Mouse (Mus musculus) B cell, adult 2 months (primary cell): Measurements from ENCODE around the gene Tmem82.

Experiments used
- DNase-seq, 2 experiments: peaks; one replicate each; pipeline ENCODE4 v3.0.0; 2022

Gene Tmem82

DNA sequence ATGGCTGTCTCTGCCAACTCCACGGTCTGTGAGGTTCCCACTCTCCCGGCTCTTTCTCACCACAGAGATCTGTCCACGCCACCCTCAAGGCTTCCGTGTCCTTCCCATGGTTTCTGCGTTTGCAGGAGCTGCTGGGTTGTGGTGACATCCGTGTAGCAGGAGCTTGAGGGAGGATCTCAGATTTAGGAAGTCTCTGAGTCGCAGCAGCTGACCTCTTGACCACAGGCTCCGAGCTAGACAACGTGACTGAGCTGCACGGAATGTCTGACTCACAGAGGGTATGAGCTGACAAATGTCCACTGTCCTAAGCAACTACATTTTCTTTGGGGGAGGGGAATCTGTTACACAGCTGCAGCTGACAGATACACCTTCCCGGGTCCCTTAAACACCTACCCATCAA lies 12.6 kb downstream of the Tmem82 start, which contains the start of gene Fblim1:
Gene Fblim1 (minus strand): TSS at position 236 of the 400 bp plus-strand sequence.
- DNase-seq = no peak

DNA sequence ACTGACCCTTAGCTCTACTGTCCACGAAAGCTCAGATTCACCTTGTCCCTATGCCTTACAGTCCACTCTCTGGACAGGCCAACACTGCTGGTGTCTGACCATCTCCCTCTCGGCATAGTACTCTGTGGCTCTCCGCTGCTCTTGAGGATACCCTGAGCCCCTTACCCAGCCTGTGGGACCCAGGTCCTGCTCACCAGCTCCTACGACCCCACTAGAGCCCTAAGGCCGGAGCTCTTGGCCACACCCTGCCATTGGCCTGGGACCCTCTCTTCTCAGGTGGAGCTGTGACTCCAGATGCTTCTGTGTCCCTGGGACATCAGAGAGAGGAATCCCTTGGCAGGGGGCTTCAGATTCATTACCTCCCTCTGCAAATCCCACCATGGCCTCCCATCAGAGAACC lies 13.0 kb downstream of the Tmem82 start:
- DNase-seq = no peak

DNA sequence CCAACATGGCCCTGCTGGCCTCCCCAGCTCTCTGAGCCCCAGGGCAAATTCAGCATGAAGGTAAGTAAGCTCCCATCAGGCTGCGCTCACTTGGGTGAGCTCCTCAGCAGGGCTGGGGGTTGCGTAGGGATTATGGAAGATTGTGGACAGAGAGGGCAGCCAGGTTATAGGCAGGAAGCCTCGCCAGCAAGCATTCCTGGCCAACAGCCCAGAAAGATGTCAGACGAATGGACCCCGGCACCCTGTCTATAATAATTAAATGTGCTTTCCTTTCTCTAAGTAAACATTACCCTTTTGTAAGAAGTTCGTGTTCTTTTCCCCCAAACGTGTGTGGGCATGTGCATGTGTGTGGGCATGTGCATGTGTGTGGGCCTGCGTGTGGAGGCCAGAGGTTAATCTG lies 13.9 kb downstream of the Tmem82 start:
- no peak for DNase-seq

DNA sequence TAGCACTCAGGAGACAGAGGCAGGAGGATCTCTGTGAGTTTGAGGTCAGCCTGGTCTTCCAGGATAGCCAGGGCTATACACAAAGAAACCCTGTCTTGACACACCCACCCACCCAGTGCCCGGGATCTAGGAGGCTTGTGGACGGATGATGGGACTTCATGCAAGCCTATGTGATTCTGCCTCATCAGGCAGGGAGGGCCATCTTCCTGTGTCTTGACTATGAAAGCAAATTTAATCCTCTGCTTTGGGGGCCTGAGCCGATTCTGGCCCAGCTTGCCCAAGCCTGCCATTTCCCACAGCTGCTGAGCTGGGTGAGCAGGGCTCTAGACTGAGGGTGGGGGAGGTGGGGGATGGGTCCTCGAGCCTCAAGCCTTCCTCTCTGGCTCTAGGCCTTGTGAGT lies 14.5 kb downstream of the Tmem82 start:
- DNase-seq = no peak

DNA sequence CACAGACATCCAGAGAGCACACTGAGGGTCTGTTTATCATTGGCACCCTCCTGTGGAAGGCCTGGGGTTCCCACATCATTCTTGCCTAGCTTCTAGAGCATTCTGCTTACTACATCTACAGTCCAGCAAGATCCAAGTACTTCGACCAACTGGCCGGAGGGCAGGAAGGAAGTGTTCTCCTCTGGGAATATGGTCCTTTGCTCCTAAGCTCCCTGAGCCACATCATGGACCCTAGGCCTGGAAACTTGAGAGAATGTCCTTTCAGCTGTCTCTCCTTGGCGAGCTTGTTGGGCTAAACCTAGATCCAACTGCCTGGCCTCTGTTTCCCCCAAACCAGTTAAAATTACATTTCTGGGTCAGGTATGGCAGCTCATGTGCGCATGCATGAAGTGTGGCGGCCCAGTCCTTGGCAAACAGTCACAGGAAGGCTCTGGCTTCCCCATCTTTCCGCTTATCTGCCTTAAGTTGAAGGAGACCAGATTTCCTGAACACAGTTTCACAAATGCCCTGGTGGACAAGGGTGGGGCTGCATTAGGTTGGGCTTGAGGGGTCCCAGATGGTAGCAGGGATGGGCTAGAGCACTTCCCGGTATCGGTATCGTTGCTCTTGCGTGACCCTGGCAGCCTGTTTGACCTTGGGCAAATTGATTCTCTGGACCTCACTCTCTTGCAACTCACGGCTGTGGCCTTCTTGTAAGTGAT lies 15.8 kb downstream of the Tmem82 start:
- no peak for DNase-seq

DNA sequence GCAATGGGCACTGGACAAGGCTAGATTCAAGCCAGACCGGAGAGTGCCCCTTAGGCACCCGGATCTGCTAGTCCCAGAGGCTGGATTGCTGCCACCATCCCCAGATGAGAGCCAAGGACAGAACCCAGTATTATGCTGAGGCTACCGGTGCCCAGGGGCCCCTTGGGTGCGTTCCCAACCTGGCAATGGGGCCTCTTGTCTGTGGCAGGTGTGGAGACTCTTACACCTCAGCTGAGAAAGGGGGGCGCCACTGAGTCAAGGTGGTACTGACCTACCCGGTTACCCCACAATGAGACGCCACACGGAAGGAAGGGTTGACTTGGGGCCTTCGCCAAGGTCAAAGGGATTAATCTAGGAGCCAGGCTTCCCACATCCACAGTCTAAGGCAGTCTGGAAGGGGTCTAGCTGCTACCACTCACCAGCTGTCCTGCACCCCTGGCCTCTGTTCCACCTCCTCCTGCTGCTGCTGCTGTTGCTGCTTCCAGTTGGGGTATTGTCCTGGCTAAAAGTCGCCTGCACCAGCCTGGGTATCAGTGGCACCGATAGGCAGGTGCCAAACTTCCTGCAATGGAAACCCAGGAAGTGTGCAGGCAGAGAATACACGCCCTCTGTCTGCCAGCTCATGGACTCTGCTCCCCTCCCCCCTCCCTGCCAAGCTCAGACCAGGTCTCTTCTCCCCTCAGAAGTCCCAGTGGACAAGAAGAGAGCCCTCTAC lies 17.1 kb downstream of the Tmem82 start:
- DNase-seq = no peak

DNA sequence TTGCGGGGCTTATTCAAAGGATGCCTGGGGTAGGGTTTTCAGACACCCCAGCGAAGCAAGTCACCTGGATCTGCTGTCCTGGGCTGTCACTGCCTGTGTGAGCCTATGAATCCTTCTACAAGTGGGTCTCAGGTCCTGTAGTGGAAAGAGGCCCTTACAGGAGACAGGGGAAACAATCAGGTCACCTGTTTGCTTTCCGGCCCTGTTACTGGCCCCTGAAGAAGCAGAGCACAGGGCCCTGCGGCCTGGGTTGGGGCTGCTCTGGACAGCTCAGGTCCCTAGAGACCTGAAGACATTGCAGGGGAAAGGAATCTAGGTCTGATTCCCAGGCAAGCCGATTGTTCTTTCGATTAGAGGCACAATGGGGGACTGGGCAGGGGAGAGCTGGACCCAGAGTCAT lies 18.1 kb downstream of the Tmem82 start:
- no peak for DNase-seq

DNA sequence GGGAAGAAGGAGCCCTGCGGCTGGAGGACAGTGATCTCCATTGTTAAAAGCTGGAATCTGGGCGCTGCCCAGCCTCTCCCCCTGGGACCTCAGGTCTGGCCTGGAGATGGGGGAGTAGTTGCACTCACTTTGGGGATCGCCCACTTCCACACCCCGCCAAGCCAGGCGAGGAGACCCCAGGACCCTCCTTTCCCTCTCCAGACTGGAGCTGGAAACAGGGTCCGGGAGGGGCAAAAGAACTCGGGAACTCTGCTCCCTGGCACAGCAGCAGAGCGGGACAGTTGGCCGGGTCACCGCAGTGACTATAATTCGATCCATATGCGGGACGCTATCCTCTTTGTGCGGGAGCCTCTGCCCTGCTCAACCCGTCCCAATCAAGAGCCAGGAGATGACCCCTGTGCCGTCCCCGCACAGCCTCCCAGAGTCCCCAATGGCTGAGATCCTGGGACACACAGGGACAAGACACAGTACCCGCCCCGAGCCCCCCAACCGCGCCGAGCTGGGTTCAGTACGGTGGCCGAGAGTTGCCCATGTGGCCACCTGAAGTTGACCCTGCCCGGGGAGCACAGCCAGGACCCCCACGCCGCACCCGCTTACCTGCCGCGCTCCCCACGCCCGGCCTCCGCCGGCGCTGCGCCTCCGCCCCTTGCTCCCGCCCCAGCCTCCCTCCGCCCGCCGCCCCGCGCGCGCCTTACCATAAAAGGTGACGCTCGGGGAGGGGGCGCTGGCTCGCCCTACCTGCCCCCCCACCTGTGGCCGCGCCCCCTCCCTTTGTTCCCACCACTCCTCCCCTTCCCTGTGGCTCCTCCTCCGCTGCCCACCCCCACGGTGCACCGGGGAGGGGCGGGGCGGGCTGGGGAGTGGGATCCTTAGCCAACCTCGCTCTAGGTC lies 18.9 kb downstream of the Tmem82 start:
- DNase-seq = no peak

DNA sequence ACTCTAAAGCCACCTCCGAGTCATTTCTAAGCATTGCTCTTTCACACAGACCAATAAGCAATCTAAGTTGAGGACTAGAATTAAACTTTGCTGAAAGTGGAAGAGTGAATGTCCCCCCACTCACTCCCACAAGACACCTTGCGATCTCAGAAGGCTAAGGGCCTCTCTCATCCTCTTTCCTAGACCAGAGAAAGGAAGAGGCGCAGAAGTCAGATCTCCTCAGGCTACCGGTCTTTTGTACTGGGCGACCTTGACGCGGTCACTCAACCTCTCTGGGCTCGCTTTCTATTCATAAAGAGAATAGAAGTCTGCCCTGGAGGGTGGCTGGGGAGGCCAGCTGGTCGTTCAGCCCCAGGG lies 19.6 kb downstream of the Tmem82 start:
- no peak for DNase-seq

DNA sequence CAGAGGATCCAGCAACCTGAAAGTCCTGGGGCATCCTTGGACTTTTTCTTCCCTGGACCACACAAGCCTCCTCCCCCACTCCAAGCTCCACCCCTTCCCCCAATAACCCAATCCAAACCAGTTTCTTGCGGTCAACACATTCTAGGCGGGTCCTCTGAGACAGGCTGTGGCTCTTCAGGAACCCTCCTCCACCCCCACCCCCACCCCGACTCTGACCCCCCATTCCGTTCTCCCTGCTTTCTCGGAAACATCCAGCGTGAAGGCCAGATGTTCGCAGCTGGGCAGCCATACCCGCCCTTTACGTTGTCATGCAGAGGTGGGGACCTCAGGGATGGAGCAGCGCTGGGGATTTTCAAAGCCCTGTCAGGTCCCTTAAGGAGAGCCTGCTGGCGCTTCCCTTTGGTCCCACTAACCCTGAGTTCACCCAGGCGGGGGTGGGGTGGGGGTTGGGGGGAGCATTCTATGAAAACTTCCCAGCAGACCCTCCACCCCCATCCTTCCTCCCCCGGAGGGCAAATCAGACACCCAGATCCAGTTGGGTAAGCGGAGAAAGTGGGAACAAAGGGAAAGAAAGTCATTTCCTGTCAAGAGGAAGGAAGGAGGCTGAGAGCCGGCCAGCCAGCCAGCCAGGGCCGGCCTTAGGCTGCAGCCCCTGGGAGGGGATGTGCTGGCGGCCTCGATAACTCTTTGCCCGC lies 20.1 kb downstream of the Tmem82 start:
- no peak for DNase-seq

DNA sequence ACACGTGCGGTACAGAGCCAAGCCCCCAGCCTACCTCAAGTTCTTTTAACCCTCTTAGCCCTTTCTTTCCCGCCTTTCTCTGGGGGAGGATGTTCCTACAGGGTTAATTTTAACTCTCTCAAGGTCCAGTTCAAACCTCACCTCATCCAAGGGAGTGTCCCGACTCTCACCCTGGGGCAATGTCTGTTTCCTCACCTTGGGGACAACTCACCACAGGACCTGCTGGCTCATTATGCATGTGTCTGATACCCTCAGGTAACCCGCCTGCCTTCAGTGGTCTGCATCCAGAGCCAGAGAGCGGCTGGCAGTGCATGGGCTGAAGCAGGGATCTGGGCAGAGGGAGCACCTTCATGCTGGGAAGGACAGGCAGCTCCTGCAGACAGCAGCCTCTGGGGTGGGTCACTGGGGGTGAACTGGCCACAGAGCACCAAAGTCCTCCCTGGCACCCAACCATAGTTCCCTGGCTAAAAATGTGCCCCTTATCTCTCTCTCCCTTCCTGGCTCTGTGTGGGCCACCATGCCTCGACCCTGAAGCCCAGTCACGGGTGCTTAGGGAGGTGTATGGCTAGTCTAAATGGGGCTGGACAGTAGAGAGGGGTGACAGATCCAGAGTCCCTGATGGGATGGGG lies 21.6 kb downstream of the Tmem82 start:
- DNase-seq = no peak

DNA sequence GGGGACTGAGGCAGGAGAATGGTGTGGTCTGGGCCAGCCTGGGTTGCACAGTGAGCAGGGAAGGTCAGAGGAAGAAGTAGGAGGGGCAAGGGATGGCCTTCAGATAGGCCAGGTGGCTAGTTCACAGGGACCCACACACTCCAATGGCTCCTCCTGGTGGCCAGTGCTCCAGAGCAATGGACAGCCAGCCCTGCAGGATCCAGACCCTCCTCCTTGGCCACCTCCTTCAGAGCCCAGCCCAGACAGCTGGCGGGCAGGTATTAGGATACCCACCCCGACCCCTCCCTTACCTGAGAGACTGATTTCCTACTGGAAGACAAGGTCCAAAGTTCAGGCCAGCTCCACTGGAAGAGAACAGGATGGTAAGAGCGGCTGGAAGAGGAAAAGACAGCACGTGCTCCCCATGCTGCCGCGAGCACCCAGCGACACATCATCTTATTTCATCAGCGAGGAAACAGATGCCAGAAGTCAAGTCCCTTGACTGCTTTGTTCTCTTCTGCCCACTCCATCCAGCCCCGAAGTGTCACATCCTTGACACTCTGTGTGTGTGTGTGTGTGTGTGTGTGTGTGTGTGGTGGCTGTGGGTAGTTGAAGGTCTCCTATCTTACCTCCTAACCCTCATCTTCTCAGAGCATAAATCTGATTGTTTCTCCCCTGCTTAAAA lies 22.7 kb downstream of the Tmem82 start:
- no peak for DNase-seq

DNA sequence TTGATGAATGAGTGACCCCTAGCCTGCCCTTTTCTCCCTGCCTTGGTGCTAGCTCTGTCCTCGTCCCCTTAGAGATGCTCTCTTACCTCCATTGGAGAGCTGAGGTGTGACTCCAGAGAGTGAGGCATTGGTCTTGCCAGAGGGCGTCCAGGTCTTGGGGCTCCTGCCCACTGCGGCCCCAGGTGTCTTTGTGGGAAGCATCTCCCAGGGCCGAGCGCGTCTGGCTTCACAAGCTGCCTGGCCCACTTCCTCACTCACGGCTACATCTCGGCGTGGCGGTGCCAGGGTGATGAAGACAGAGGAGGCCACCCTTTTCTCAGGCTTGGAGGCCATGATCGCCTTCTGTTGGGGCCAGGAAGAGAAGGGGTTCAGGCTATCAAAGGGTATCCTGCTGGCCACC lies 23.3 kb downstream of the Tmem82 start:
- no peak for DNase-seq

DNA sequence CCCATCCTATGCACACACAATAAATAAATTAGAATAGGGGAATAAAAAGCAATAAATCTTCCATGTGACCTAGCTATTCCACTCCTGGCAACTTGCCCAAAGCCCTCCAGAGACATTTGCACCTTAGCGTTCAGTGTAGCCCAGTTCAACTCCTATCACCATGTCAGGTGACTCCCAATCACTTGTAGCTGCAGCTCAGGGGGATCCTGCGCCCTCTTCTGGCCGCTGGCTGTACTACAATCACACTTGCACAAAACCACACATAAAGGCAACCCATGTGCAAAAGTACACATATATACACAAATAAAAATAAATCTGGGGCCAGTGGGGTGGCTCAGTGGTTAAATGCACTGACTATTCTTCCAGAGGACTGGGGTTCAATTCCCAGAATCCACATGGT lies 26.9 kb downstream of the Tmem82 start:
- DNase-seq = peak; percentile 61 to 64

DNA sequence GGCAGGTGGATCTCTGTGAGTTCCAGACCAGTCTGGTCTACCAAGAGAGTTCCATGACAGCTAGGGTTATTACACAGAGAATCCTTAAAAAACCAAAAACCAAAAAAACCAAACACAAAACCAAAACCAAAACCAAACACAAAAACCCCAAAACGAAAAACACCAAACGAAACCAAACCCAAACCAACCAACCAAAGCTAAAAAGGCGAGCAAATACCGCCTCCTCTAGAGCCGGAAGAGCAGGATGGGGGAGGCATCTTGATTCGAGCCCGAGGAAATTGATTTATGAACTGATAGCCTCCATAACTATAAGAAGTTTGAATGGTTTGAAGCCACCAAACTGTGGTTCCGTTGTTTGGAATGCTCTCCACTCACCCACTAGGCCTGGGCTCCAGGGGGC lies 34.5 kb downstream of the Tmem82 start:
- DNase-seq = no peak

DNA sequence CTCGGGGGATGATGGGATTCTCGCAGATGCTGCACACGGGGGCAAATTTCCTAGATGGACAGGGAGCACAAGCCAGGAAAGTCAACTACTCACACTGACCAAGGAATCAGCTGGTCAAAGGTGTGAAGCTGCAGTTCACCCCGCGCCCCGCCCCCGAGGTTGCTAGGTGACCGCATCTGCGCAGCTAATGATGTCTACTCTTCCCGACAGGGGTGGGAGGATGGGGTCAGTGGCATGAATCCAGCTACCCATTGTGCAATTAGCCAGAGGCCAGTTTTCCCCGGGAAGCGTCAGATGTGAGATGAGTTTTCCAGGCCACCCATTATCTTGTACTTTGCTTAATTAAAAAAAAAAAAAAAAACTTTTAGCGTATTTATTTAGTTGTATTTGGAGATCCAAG lies 37.4 kb downstream of the Tmem82 start:
- DNase-seq = no peak

DNA sequence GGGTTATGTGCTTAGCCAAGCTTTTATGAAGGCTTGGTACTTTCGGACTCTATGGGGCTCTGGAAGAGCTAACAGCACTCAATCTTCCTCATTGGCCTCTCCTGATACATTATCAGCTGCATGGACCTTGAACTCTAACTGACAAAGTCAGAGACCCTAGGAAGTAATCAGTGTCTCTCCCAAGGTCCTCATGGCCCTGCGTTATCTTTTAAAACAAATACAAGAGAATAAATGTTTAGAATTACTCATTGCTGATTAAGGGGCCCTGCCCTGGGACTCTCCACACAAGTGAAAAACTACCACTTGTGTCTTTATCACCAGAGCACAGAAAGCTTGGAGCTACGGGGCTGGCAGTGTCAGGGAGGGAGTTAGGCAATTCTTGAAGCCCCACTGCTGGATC lies 39.6 kb downstream of the Tmem82 start:
- no peak for DNase-seq

DNA sequence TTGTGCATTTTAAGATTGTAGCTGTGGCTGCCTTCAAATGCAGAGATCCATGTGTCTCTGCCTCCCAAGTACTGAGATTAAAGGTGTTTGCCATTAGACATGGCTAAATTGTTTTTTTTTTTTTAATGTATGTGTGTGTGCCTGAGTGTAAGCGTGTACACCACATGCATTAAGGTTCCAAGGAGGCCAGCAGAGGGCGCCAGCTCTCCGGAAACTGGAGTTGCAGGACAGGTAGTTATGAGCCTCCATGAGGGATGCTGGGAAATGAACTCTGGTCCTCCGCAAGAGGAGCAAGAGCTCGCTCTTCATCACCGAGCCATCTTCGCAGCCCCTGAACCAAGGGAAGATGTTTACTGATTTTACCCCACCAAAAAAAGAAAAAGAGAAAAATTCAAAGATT lies 41.6 kb downstream of the Tmem82 start:
- DNase-seq = no peak

DNA sequence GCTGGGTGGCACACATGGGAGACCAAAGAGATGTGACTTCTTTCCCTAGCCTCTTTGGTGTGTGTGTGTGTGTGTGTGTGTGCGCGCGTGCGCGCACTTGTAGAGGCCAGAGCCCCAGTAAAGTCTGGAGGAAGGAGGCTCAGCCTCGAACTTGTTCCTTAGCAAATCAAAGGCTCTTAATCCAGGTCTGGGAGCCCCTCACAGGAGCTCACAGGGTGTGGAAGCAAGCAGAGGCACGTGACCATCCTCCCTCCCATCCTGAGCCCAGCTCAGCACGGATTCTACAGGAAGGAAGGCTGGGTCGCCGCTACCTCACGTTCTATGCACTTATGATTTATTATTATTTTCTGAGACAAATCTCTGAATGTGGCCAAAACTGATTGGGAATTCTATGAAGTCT lies 42.0 kb downstream of the Tmem82 start:
- DNase-seq = no peak

DNA sequence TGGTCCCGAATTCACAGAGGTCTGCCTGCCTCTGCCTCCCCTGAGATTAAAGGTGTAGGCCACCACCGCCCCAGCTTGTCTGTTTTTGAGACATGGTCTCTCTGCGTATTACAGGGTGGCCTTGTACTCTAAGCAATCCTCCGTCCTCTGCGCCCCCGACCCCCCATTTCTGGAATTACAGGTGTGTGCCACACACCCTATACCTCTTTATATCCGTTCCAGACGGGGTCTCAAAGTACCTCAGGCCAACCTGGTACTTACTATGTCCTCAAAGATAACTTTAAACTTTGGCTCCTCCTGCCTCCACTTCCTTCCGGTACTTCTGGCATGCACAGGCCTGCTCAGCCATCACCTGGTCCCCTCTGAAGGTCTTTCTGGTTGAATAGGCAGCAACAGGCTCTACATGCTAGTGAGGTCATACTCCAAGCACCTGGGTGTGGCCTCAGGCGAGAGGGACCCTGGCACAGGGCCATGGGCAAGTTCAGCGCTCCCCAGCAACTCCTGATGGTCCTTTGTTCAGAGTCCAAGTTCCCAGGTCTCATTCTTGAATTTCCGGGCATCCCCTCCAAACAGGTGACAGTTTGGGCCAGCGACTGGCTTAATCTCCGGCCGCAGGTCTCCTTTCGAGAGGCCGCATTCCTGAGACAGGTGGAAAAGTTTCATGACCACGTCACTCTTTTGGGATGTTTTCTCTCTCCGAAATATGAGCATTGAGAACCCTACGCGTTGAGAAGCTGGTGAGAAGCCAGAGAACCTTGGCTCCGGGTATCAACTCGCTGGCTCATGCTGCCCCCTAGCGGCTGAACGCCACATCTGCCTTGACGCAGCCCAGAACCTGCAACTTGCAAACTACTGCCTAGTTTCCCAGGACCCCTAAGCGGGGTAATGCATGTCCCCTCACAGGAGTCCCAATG lies 43.4 kb downstream of the Tmem82 start:
- DNase-seq = peak; percentile 90 to 92

DNA sequence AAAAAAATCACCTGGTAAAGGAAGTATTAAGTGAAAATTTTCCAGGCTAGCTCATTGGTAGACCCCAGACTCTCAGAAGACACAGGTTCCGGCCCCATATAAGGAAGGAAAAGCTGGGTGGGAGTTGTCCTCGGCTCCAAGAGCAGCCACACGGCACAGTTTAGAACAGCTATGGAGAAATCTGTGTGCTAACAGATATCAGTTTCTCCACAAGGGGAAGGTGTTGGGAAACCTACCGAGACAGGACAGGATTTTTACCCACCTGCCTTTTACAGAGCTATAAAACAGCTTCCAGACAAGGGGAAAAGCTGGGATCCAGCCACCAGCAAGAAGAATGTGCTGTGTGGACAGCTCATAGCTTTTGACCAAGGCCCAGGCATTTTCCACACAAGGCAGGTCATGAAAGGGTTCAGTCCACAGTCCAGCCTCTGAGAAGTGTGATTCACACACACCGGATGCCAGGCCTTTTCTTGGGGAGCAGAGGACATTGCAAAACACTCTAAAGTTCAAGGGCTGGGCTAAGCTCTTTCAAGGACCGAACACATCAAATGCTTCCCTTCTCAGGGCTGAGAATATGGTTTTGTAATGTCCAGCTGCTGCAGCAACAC lies 45.0 kb downstream of the Tmem82 start:
- no peak for DNase-seq
